Mouse (Mus musculus) embryonic facial prominence, embryonic 13.5 days (tissue): Measurements from ENCODE around the gene Vmn2r54. TPM values are rescaled to one million over a fixed set of nuclear protein-coding genes. Genes with fewer than 3 reads are reported as not detected.
"Not testable (repeated sequence)": the region's sequence is repeated elsewhere in the genome, so short reads cannot be mapped to it uniquely, and the experiment has no call there.

Source experiments
- ATAC-seq: fragments of 200-750 bp; cut with Nextera tagmentation; 2 replicates; pipeline ENCODE4 v1.8.0; 2017; ENCODE audit warnings: low read depth; ENCODE audit not compliant: insufficient number of reproducible peaks, insufficient read depth, low FRiP score, low TSS enrichment
- H3K27ac ChIP-seq: fragments of 300-500 bp; sonication (generic); 2 replicates; pipeline ENCODE4 v1.5.1; 2015; ENCODE audit warnings: moderate library complexity, mild to moderate bottlenecking, inconsistent platforms
- H3K27me3 ChIP-seq: fragments of 300-500 bp; sonication (generic); 2 replicates; pipeline ENCODE4 v1.6.1; 2015; ENCODE audit warnings: mild to moderate bottlenecking, inconsistent platforms
- H3K36me3 ChIP-seq: fragments of 300-500 bp; sonication (generic); 2 replicates; pipeline ENCODE4 v1.6.1; 2015; ENCODE audit warnings: mild to moderate bottlenecking, inconsistent platforms
- H3K4me1 ChIP-seq: fragments of 300-500 bp; sonication (generic); 2 replicates; pipeline ENCODE4 v1.6.1; 2015; ENCODE audit warnings: inconsistent platforms
- H3K4me2 ChIP-seq: fragments of 300-500 bp; sonication (generic); 2 replicates; pipeline ENCODE4 v1.6.1; 2015; ENCODE audit warnings: moderate library complexity, mild to moderate bottlenecking, inconsistent platforms
- H3K4me3 ChIP-seq: fragments of 300-500 bp; sonication (generic); 2 replicates; pipeline ENCODE4 v1.5.1; 2015; ENCODE audit warnings: mild to moderate bottlenecking, inconsistent platforms
- H3K9ac ChIP-seq: fragments of 300-500 bp; sonication (generic); 2 replicates; pipeline ENCODE4 v1.6.1; 2015; ENCODE audit warnings: mild to moderate bottlenecking, inconsistent platforms
- H3K9me3 ChIP-seq: fragments of 300-500 bp; sonication (generic); 2 replicates; pipeline ENCODE4 v1.6.1; 2016; ENCODE audit warnings: inconsistent platforms
- WGBS: fragments of 180-500 bp; shearing (Covaris S2); methylation state at CpG from one replicate; pipeline ENCODE4 v1.1.7; 2015; ENCODE audit warnings: mixed read lengths; 5-methylcytosine and 5-hydroxymethylcytosine counted together
- polyA plus RNA-seq: library from polyadenylated mRNA; unstranded; fragments of >200 nt; fragmentation: Nextera tagmentation; extraction: Ambion mirVana; gene quantifications from 2 replicates; pipeline ENCODE4 v1.2.1, GENCODE M21; 2015

Vmn2r54 gene
- not detected in 2 replicates for polyA plus RNA-seq

GRCm38 (mm10) chr7:12640219-12640618 lies at the start of gene Vmn2r54:
Gene Vmn2r54, minus strand, starts transcription at chr7:12640319.
- ATAC-seq, H3K9me3 ChIP-seq, H3K27ac ChIP-seq, H3K9ac ChIP-seq, H3K4me1 ChIP-seq, H3K4me3 ChIP-seq, H3K36me3 ChIP-seq, H3K4me2 ChIP-seq, H3K27me3 ChIP-seq: not testable (repeated sequence)
- 77% methylated on average over 3 of the region's 4 CpGs for WGBS

GRCm38 (mm10) chr7:12684903-12685302 lies 44.8 kb upstream of the Vmn2r54 start, which contains the start of gene Vmn2r55:
Gene Vmn2r55, minus strand, starts transcription at chr7:12685003.
- H3K9me3 ChIP-seq, H3K9ac ChIP-seq, ATAC-seq, H3K27ac ChIP-seq, H3K4me3 ChIP-seq, H3K4me1 ChIP-seq, H3K27me3 ChIP-seq, H3K4me2 ChIP-seq, H3K36me3 ChIP-seq: not testable (repeated sequence)
- 84% methylated on average over 3 of the region's 3 CpGs for WGBS

- Histone ChIP-seq H3K9me3 (peaks cover 11% of the 10 kb centered on the region; the same call in 1 of the 2 replicates), H3K27me3 (no peaks in the 10 kb centered on the region), H3K4me2 (no peak within 1 kb of the TSS), H3K9ac (no peak within 1 kb of the TSS), H3K4me3 (no peak within 1 kb of the TSS), H3K4me1 (no peaks in the 10 kb centered on the region), H3K36me3 (no peaks in the 10 kb centered on the region), H3K27ac (no peak within 1 kb of the TSS)
- no peak for ATAC-seq
Measured at GRCm38 (mm10) chr7:12608688-12609087, 31.4 kb downstream of the Vmn2r54 start, which contains the start of gene Vmn2r53. Gene Vmn2r53, minus strand, starts transcription at chr7:12608788.

Other genes starting within 250 kb of the Vmn2r54 start
- gene Zfp551, start 217.6 kb downstream of the Vmn2r54 start, polyA plus RNA-seq: 5.5 and 5.8 TPM in 2 replicates
- 27.3 and 29.1 TPM in 2 replicates for gene Zfp606, start 162.0 kb downstream of the Vmn2r54 start, polyA plus RNA-seq
- not detected in 2 replicates for gene 2900092C05Rik, start 127.8 kb downstream of the Vmn2r54 start, polyA plus RNA-seq
- gene Vmn2r53, start 31.5 kb downstream of the Vmn2r54 start, polyA plus RNA-seq: 0.01 TPM in 1 of 2 replicates, not detected in the other
- not detected in 2 replicates for gene Vmn2r55, start 44.7 kb upstream of the Vmn2r54 start, polyA plus RNA-seq
- gene Vmn2r56, start 94.7 kb upstream of the Vmn2r54 start, polyA plus RNA-seq: not detected in 2 replicates
- 11.2 and 11.8 TPM in 2 replicates for gene Zscan18, start 163.3 kb upstream of the Vmn2r54 start, polyA plus RNA-seq
- 21.5 and 22.8 TPM in 2 replicates for gene Zfp329, start 178.5 kb upstream of the Vmn2r54 start, polyA plus RNA-seq
- 33.9 and 42.5 TPM in 2 replicates for gene Zfp110, start 194.4 kb upstream of the Vmn2r54 start, polyA plus RNA-seq
- gene Zfp128, start 240.9 kb upstream of the Vmn2r54 start, polyA plus RNA-seq: 5.5 and 5.9 TPM in 2 replicates